Mouse (Mus musculus) cerebellum, postnatal 14 days (tissue): ENCODE results near the gene Pskh1.
A peak's percentile ranks its signal among the peaks of the same experiment; 100 is the strongest.

Source experiments
- DNase-seq, 2 experiments: peaks; one replicate each; pipeline ENCODE4 v3.0.0; 2021; ENCODE audit warnings: mixed read lengths in 2 of 2

Gene Pskh1

DNA sequence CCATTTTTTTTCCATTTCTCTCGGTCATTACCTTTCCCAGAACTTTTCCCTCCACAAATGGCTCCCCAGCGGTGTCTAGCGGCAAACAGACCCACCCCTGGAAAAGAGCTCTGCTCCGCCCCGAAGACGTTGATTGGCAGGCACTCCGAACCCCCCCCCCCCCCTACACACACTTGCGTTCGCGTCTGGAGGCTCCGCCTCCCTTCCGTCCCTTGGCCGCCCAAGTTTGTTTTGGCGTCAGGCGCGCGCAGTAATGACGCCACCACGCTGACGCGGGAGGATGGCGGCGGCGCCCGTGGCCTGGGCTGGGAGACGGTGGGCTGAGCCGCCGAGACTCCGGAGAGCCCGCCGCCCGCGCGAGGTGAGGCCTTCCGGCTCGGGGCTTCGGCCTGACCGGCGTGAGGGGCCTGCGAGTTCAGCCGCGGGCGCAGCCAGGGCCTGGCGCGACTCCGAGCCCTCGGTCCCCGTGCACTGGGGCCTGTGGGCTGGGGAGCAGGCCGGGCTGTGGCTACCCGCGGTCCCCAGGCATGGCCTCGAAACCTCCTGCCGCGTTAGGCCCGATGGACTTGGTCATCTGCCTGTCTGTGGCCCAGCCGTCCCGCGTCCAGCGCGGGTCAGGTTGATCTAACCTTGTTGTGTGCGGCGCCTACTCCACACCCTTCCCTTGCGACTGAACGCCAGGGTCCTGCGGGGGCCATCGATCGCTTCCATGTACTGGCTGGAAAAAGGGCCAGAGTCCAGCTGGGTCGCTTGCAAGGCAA, at the start of gene Pskh1:
TSS of gene Pskh1 (plus strand) at position 262 of the 761 bp plus-strand sequence.
- DNase-seq = peak; percentile 95 to 98

DNA sequence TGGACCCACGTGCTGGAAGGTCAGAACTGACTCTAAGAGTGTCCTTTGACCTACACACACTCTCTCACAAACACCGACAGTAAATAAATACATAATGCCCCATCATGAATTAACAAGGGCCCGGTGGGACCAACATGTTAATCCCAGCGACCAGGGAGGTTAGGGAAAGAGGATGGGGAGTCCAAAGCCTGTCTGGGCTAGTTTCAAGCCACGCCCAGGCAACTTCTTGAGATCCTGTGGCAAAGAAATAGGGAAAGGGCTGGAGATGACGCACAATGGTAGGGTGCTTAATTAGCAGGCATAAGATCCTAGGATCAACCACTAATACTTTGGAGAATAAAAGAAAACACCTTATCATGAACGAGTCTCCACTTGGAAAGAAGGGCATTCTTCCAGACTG, 49.6 kb upstream of the Pskh1 start:
- no peak for DNase-seq

DNA sequence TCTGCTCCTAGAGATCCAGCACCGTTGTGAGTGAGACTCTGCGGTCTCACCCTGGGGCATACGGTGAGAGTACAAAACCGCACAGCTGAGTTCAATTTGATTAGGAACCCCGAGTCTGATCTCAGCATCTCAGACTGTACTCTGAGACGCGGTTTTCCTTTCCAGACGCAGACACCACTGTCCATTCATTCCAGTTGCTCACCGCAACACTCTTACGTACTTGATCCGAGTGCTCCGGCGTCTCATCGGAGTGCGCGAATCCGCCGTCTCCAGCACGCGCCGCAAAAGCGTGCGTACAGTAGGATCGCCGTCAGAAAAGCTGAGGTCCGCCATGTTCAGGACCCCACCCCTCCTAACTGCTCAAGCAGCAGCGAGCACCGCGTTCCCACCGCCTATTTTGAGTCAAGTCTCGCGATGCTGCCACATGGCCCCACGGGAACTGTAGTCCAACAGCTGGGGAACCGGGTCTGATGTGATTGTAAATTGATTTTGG, 48.5 kb upstream of the Pskh1 start:
- DNase-seq = peak; percentile 92

DNA sequence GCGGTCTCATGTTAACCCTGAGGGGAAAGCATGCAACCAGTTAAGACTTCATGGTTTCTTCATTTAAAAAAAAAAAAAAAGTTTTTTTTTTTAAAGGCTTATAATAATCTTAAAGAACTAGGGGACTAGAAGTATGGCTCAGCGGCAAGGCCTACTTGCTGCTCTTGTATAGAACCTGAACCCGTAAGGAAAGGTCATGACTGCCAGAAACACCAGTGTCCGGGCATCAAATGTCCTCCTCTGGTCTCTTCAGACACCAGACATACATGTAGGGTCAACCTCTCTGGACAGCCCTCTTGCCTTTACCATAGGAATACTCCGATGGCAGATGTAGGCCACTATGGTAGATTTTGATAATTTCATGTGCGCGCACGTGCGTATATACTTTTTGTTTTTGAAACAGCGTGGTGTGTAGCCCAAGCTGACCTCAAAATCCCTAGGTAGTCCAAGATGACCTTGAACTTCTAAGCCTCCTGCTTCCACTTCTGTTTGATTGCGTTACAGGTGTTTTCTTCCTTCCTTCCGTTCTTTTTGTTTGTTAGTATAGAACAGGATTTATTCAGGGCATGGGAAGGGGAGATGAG, 48.0 kb upstream of the Pskh1 start:
- peak in 1 of 2 experiments; percentile 30 for DNase-seq

GRCm38 (mm10) chr8:105853178-105853577, 47.1 kb upstream of the Pskh1 start, which contains the start of gene Cenpt:
Cenpt (minus strand) TSS chr8:105853278.
- DNase-seq = no peak

GRCm38 (mm10) chr8:105854303-105854702, 45.9 kb upstream of the Pskh1 start:
- DNase-seq = peak in 1 of 2 experiments; percentile 29

GRCm38 (mm10) chr8:105854715-105855216, 45.5 kb upstream of the Pskh1 start, which contains the start of gene Thap11:
Thap11 (plus strand) TSS chr8:105855132.
- DNase-seq = peak; percentile 94 to 96

GRCm38 (mm10) chr8:105855248-105856167, 44.7 kb upstream of the Pskh1 start:
- peak; percentile 55 to 65 for DNase-seq

GRCm38 (mm10) chr8:105856168-105856835, 43.9 kb upstream of the Pskh1 start:
- no peak for DNase-seq

GRCm38 (mm10) chr8:105858495-105858894, 41.7 kb upstream of the Pskh1 start:
- DNase-seq = no peak

DNA sequence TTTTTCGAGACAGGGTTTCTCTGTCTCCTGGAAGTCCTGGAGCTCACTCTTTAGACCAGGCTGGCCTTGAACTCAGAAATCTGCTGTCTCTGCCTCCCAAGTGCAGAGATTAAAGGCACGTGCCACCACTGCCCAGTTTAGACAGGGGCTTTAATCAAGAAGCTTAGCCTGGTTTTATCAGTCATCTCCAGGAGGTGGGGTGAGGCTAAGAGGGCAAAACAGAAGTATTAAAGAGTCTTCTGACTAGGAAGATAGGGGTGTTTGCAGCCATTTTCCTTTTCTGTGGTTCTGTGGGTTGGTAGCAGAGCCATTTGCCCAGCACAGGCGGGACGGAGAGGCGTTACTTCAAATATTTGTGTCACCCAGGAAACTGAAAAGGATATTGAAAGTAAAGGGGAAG, 40.9 kb upstream of the Pskh1 start:
- DNase-seq = no peak

GRCm38 (mm10) chr8:105860143-105860981, 39.9 kb upstream of the Pskh1 start, which contains the start of gene Nutf2:
Nutf2 (plus strand) TSS chr8:105860580.
- peak; percentile 88 to 92 for DNase-seq

- DNase-seq = peak; percentile 33 to 35
Measured at GRCm38 (mm10) chr8:105861951-105862350, 38.3 kb upstream of the Pskh1 start.

DNA sequence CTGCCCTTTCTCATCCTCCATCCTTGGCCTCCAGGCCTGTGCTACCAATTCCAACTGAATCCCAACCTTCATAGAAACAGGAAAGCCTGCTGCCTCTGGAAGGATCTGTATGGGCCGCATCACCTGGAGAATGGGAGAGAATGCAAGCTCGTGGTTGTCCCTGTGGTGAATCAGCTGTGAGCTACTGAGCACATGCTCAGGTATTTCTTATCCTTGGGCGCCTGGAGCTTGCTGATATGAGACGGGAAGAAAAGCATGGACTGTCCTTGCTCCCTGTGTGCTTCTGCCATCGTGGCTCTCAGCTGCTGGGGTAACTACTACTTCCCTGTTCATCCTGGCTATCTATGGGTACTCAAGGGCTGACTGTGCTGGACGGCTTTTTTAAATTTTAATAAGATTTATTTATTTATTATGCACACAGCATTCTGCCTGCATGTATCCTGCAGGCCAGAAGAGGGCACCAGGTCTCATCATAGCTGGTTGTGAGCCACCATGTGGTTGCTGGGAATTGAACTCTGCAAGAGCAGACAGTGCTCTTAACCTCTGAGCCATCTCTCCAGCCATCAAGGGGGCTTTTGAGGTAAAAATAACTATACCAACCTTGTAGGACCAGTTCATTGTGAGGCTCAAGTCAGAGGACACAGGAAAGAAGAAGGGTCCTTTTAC, 33.7 kb upstream of the Pskh1 start:
- DNase-seq = no peak

DNA sequence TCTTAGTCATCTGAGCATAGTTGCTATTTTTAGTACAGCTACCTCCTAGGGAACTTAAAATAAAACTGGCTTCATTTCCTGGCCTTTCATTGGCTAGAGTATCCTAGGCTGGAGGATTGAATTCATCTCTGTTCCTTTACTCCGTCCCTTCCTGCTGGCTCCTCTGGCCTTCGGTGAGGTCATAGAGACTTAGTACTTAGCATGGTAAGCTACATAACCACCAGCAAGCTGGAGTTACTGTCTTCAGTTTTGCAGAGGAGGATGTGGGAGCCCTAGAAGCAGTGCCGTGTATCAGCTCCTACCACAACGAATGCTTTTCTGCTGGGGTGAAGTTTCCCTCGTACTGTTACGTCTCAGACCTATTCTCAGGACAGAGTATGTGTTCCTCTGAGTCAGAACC, 25.9 kb upstream of the Pskh1 start:
- peak; percentile 44 to 61 for DNase-seq

- peak; percentile 91 to 94 for DNase-seq
Measured at GRCm38 (mm10) chr8:105880754-105881520, 19.3 kb upstream of the Pskh1 start, which contains the start of gene Edc4. Edc4 (plus strand) TSS chr8:105880881.

GRCm38 (mm10) chr8:105889756-105890465, 10.3 kb upstream of the Pskh1 start:
- peak; percentile 62 to 63 for DNase-seq

DNA sequence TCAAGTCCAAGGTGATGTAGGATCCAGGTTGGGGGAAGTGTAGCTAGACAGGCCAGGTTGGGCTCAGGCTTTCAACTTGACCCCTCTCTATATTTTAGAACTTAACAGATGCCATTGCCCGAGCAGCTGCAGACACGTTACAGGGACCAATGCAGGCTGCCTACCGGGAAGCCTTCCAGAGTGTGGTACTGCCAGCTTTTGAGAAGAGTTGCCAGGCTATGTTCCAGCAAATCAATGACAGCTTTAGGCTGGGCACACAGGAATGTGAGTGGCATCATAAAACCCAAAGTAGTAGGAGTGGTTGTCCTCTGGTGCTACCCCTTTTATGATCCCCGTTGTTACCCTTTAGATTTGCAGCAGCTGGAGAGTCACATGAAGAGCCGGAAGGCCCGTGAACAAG, 9.4 kb upstream of the Pskh1 start:
- peak; percentile 50 to 54 for DNase-seq

DNA sequence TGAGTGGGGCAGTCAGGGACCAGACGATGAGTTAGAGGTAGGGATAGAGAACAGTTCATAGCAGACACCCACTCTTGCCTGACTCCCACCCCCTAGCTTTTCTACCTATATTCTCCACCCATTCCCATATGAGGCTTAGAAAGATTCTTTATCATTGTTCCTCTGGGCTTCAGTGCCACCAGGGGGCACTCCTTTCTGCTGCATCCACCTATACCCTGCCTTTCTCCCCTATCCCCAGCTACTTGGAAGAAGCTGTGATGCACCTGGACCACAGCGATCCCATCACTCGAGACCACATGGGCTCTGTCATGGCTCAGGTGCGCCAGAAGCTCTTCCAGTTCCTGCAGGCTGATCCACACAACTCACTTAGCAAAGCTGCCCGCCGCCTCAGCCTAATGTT, 7.8 kb upstream of the Pskh1 start:
- DNase-seq = peak; percentile 44 to 51
